Mouse (Mus musculus): ENCODE data around the gene 4930524N10Rik.

Gene 4930524N10Rik

DNA sequence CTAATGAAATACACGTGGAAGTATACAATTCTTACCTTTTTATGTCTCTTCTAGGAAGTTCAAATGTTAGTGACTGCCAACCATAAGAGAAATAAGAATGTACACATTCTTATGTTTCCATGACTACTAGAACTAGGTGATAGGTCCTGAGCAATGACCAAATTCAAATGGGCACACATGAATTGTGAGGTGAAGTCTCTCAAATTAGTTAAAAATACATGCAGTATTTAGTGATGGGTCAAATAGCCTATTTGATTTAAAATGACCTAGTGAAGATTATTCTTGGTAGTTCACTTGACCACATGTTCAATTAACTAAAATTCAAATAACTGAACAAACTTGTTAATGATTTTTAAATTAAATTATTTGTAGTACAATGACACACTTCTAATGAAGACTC is at the start of gene 4930524N10Rik:
4930524N10Rik (minus strand) TSS at position 101 of the 400 bp plus-strand sequence.
- no peaks in the 10 kb centered on the region for H3K27me3 ChIP-seq (ENCODE audit: control insufficient read depth, insufficient read depth, low read length, poor library complexity, severe bottlenecking)
- no peak for DNase-seq (ENCODE audit: low read depth, low spot score)
- no peaks in the 10 kb centered on the region for H3K36me3 ChIP-seq (ENCODE audit: control insufficient read depth, insufficient read depth, low read length, poor library complexity, severe bottlenecking)

DNA sequence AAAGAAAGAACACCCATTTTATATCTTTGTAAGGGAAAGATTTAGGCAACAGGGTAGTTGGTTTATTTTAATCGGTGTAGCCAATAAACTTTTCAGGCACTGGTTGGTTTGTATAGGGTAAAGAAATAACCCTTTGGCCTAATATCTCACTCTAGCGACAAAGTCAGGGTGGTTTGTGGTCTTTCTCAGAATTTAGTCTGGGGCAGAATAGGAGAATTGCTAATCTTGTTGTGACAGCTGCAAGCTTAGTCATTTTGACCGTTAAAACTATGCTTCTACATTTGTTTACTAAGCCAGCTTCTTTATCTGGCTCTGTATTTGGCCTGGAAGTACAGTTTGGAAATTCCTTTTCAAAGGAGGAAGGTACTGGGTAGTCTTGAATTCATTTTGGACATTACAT is 6.8 kb upstream of the 4930524N10Rik start:
- Histone ChIP-seq H3K27me3 (ENCODE audit: control insufficient read depth, insufficient read depth, low read length, poor library complexity, severe bottlenecking) (no peaks in the 10 kb centered on the region), H3K36me3 (ENCODE audit: control insufficient read depth, insufficient read depth, low read length, poor library complexity, severe bottlenecking) (no peaks in the 10 kb centered on the region)
- DNase-seq (ENCODE audit: low read depth, low spot score) = no peak

DNA sequence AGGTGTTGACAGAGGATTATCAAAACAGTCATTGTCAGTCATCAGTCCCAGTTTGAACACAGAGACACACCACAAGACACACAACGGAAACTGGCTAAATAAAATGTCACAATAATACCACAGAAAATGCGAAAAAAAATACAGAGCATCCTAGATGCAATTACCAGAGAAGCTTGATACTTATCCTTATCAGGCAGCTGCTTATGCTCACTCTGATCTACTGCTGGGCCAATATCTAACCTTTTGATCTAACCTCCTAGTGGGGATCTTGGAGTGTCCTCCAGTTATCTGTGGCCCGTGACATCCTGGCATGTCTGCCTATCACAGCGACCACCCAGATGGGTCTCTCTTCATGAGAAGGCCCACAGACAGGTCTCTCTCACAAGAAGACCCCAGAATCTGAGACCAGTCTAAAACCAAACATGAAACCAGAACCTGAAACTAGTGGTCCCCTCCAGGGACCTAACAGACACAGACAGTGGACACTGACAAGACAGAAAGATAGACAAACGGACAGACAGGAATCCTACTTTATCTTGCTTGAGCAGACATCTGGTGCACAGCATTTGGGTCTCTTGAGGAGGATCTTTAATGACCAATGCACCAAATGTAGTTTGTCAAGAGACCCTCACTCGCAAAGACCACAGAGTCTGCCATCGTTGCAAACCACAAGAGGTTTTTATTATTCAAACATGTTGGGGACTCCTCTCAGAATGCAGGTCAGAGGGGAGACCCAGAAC is 6.3 kb upstream of the 4930524N10Rik start:
- Histone ChIP-seq H3K36me3 (ENCODE audit: control insufficient read depth, insufficient read depth, low read length, poor library complexity, severe bottlenecking) (no peaks in the 10 kb centered on the region), H3K27me3 (ENCODE audit: control insufficient read depth, insufficient read depth, low read length, poor library complexity, severe bottlenecking) (no peaks in the 10 kb centered on the region)
- no peak for DNase-seq (ENCODE audit: low read depth, low spot score)

DNA sequence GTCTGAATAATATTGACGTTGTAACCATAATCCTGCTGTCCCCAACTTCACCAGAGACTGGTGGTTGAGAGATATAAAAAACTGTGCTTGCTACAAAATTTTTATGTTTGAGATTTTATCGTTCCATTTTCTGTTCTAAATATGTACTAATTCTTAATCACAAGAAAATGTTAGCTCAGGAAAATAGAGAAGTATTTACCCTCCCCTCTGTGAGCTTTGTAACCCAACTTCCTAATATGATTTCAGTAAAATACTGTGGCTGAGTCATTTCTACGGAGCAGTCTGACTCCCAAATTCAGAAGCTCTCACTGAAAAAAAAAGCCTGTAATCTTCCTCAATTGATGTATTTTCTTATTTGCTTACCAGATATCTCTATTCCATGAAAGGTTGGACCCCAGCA is 4.7 kb upstream of the 4930524N10Rik start:
- Histone ChIP-seq H3K36me3 (ENCODE audit: control insufficient read depth, insufficient read depth, low read length, poor library complexity, severe bottlenecking) (no peaks in the 10 kb centered on the region), H3K27me3 (ENCODE audit: control insufficient read depth, insufficient read depth, low read length, poor library complexity, severe bottlenecking) (no peaks in the 10 kb centered on the region)
- no peak for DNase-seq (ENCODE audit: low read depth, low spot score)
